Mouse (Mus musculus): ENCODE measurements around the gene Tap1.
"Not testable (repeated sequence)": the region's sequence is repeated elsewhere in the genome, so short reads cannot be mapped to it uniquely, and the experiment has no call there.

Gene Tap1

DNA sequence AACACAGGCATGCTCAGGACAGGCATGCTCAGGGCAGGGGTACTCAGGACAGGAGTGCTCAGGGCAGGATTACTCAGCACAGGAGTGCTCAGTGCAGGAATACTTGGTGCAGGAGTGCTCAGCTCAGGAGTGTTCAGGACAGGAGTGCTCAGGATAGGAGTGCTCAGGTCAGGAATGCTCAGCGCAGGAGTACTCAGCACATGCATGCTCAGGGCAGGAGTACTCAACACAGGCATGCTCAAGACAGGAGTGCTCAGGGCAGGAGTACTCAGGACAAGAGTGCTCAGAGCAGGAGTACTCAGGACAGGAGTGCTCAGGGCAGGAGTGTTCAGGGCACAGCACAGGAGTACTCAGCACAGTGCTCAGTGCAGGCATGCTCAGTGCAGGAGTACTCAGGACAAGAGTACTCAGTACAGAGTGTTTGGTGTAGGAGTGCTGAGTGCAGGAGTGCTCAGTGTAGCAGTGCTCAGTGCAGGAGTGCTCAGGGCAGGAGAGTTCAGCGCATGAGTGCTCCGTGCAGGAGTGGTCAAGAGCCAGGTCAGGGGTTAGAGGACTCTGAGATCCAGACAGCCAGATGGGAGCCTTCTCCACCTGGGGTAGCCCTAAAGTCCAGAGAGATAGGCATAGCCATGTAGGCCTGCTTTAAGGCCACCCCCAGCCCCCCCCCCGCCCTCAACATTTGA lies 15.5 kb downstream of the Tap1 start:
- in situ Hi-C loops (cut with MboI, MseI), result no loop called here

DNA sequence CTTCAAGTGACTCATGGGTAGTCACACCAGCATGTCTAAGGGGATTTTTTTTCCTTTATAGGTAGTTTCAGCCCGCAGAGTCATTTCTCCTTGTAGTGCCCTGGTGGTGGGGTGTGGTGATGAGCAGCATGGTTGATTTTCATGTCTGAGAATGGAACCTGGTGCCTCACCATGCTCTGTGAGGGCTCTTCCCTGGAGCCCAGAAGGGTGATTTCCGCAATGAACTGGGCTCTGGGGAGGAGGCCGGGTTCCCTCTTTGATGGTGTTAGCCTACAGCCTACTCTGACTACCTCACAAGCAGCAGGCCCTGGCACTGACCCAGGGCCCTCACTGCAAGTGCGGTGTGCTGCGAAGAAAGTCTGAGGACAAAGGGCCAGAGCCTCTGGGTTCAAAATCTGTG lies 16.1 kb downstream of the Tap1 start, which contains the start of gene Tap2:
Gene Tap2 (plus strand): TSS at position 84 of the 400 bp plus-strand sequence.
- in situ Hi-C loops (cut with MboI, MseI), result no loop called here

DNA sequence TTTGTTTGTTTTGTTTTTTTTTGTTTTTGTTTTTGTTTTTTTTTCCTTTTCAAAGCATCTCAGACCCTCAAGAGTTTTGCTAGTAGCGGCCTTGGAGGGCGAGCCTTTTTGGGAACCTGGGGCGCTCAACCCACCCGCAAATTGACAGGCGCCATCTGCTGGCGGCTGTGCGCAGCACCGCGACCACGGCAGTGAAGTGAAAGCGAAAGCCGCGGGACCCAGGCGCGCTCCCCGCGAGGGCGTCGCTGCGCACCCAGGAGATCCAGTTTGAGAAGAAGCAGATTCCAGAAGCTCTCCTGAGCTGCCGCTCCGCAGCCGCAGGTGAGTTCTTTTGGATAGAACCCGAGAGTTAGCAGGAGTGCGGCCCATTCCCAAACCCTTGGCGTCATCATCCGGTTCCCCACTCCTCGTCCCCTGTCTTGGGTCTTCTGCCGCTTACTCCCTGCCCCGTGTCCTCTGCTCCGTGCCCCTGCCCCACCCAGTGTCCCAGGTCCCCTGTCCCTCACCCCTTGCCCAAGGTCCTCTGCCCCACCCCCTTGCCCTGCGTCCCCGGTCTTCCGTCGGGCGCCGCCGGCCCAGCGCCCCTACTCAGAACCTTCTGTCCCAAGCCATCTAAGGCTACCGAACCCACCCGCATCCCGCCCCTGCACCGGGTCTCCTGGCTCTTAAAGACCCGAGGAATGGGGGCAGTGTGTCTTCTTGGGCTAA lies 17.1 kb downstream of the Tap1 start:
- in situ Hi-C loops (cut with MboI, MseI), result no loop called here

DNA sequence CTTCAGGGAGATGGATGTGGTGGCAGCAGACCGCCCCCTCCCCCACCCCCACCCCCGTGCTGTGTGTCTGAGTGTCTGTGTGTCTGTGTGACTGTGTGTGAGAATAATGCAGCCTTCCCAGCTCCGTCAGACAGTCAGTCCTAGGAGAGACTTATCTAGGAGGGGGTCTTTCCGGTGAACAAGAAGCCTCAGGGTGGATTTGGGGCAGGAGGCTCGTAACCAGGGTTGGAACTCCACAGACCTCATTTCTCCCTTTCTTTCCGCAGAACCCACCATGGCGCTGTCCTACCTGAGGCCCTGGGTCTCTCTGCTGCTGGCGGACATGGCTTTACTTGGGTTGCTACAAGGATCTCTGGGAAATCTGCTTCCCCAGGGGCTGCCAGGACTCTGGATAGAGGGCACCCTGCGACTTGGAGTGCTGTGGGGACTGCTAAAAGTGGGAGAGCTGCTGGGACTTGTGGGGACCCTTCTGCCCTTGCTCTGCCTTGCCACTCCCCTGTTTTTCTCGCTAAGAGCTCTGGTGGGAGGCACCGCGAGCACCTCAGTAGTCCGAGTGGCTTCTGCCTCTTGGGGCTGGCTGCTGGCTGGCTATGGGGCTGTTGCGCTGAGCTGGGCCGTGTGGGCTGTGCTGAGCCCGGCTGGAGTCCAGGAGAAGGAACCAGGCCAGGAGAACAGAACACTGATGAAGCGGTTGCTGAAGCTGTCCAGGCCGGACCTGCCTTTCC lies 17.8 kb downstream of the Tap1 start:
- in situ Hi-C loops (cut with MboI, MseI), result no loop called here

DNA sequence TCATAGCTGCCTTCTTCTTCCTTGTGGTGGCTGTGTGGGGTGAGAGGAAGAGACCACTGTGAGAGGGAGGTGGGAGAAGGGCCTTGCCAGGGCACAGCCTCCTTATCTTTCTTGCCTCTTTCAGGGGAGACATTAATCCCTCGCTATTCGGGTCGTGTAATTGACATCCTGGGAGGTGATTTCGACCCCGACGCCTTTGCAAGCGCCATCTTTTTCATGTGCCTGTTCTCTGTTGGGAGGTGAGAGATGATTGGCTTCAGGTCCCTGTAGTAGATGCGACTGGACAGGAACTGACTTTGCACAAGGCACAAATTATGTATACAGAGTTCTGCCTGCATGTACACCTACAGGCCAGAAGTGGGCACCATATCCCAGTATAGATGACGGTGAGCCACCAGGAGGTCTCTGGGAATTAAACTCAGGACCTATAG lies 18.4 kb downstream of the Tap1 start:
- in situ Hi-C loops (cut with MboI, MseI), result no loop called here

DNA sequence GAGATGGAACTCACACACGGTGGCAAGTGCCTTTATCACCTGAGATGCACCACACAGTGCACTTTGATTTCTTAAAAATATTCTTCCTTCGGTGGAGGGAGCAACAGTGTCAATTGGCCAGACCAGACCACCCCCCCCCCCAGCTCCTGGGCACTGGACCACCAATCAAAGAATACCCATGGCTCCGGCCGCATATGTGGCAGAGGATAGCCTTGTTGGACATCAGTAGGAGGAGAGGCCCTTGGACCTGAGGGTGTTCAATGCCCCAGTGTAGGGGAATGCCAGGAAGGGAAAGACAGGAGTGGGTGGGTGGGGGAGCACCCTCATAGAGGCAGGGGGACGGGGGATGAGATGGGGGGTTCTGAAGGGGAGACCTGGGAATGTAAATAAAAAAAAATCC lies 19.4 kb downstream of the Tap1 start:
- in situ Hi-C loops (cut with MboI, MseI), result no loop called here

DNA sequence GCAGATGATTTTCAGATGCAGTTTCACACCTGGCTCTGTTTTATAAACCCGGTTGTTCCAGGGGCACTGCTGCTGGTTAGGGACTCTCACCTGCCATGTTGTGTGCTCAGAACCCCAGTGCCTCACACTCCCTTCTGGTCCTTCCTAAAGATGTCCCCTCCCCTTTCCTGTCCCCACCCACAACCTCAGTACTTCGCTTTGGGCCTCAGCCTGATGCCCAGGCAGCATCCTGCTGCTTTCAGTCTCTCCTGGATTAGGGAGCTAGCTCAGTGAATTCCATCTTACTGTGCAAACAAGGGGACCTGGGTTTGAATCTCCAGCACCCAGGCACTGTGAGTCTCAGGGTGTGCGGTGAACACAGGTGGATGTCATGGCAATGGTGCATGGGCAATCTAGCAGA lies 20.1 kb downstream of the Tap1 start:
- in situ Hi-C loops (cut with MboI, MseI), result no loop called here

DNA sequence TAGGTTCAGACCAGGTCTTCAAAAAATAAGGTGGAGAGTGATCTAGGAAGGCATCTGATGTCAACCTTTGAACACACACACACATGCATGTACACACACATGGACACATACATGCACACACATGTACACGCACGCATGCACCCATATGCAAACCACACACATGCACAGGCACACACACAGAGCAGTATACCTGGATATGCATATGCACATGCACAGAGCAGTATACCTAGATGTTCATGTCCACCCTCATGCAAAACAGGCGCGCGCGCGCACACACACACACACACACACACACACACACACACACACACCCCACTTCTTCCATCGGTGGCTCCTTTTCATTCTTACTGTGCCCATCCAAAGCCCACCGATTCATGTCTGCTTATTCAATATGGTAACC lies 20.5 kb downstream of the Tap1 start:
- in situ Hi-C loops (cut with MboI, MseI), result no loop called here

DNA sequence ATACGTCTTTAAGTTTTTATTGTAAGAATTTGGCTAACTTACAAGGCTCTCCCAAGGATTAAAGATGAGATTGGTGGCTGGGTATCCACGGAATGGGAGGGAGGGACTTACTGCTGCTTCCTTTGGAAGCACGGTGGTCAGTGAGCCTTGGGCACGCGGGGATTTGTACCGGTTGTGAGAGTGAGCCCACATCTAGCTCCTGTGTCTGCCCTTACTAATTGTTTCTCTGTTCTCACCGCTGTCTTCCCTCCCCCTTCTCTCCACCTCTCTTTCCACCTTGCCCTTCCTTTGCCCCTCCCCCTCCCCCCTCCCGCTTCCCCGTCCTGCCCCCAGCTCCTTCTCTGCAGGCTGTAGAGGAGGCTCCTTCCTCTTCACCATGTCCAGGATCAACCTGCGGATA lies 21.1 kb downstream of the Tap1 start:
- in situ Hi-C loops (cut with MboI, MseI), result no loop called here

DNA sequence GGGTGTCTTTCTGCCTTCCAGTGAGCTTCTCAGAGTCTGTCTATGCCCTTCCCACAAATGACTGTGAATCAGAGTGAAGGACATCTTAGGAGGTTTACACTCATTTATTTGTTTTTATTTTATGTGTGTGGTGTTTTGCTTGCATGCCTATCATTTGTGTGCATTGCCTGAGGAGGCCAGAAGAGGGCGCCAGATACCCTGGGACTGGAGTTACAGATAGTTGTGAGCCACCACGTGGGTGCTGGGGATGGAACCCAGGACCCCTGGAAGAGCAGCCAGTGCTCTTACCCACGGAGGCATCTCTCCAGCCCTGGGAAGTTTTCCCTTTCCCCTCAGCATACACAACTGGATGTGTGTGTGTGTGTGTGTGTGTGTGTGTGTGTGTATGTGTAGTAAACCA lies 22.3 kb downstream of the Tap1 start:
- in situ Hi-C loops (cut with MboI, MseI), result loop anchor here (5.0 kb wide), 2 partner anchors 37 to 38 kb away; no protein-coding TSS in a partner anchor

DNA sequence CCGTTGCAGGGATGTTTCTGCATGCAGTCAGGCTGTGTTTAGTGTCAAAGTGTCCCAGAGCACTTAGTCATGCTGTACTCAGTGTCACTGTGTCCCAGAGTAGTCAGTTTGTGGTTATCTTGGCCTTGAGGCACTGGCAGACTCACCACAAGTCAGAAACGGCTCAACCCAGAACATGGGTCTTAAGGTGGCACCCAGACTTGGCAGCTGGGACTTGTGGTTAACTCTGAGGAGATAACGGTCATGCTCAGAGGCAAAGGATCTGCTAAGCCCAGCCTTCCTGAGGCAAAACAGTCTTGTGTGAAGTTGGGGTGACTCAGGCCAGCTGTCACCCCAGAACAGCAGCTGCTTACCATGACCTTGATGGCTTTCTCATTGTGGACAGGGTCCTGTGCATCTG lies 23.2 kb downstream of the Tap1 start:
- in situ Hi-C loops (cut with MboI, MseI), result loop anchor here (5.0 kb wide), 2 partner anchors 37 to 38 kb away; no protein-coding TSS in a partner anchor

DNA sequence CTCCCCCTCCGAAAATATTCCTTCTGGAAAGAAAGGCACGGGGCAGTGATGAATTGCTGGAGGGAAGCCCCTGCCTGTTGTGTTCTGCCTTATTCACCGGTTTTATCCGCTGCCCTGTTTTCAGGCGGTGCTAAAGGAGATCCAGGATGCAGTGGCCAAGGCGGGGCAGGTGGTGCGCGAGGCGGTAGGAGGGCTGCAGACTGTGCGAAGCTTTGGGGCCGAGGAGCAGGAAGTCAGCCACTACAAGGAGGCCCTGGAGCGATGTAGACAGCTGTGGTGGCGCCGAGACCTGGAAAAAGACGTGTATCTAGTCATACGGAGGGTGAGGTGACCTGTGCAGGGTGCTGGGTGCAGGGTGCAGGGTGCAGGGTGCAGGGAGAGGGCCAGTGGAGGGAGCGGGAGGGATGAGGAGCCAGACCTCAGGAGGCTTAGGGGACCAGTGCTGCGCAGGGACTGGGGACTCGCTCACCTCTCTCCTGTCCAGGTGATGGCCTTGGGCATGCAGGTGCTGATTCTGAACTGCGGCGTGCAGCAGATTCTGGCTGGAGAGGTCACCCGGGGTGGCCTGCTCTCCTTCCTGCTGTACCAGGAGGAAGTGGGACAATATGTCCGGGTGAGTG lies 24.5 kb downstream of the Tap1 start:
- in situ Hi-C loops (cut with MboI, MseI), result loop anchor here (5.0 kb wide), 2 partner anchors 35 to 40 kb away; no protein-coding TSS in a partner anchor

DNA sequence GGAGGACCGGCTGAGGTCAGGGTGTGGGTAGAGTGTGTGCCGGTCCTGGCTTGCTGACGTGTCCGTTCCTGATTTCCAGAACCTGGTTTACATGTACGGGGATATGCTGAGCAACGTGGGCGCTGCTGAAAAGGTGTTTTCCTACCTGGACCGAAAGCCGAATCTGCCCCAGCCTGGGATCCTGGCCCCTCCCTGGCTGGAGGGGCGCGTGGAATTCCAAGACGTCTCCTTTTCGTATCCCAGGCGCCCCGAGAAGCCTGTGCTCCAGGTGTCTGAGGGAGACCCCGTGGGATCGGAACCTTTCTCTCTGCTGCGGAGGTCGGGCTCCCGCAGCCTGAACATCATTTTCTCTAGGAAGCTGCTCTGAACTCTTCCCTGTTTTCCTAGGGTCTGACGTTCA lies 26.6 kb downstream of the Tap1 start:
- in situ Hi-C loops (cut with MboI, MseI), result loop anchor here (5.0 kb wide), 2 partner anchors 33 to 42 kb away; no protein-coding TSS in a partner anchor

DNA sequence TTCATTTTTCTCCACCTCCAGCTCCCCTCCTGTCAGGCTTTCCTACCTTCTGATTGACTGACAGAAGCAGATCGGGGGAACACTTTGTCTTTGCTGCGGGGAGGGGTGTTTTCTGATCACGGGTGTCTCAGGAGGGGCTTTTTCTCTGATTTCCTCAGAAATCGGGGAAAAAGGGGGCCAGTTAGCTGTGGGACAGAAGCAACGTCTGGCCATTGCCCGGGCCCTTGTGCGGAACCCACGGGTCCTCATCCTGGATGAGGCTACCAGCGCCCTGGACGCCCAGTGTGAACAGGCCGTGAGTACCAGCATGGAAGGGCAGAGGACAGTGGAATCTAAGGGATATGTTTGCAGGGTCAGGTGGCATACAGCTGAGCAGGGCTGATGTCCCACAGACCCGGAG lies 27.8 kb downstream of the Tap1 start:
- in situ Hi-C loops (cut with MboI, MseI), result no loop called here

DNA sequence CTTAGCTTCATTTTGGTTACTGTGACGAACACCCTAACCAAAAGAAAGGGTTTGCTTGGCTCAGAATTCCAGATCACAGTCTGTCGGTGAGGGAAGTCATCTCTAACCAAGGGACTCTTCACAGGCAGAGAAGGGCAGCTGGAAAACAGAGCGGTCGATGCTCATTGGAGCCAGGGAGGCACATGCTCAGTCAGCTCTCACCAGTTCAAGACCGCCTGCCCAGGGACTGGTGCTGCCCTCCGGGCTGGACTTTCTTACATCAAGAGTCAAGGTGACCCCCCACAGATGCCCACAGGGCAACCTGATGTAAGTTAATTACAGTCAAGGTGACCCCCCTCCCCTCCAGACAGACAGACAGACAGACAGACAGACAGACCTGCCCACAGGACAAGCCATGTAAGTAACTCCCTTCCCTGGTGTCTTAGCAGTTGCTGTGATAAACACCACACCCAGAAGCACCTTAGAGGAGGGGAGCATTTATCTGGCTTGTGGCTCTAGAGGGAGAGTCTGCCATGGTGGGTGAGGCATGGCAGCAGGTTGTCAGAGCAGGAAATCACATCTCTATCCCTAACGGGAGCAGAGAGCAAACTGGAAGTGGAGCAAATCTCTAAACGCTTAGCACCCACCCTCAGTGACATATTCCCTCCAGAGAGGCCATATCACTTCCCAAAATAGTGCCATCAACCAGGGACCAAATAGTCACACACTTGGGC lies 30.0 kb downstream of the Tap1 start:
- in situ Hi-C loops (cut with MboI, MseI), result no loop called here

DNA sequence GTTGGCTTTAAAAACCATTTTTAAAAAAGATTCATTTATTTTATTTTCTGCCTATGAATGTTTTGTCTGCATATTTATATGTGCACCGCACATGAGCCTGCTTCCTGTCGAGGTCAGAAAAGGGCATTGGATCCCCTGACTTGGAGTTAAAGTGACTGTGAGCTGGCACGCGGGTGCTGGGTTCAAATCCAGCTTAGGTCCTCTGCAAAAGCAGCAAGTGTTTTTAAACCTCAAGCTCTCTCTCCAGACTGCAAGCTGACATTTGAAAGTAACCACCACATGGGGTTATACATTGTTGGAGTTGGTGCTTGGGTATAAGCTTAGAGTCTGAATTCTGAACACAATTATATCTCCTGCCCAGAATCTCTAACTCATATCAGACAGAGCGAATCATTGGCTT lies 30.6 kb downstream of the Tap1 start:
- in situ Hi-C loops (cut with MboI, MseI), result no loop called here

DNA sequence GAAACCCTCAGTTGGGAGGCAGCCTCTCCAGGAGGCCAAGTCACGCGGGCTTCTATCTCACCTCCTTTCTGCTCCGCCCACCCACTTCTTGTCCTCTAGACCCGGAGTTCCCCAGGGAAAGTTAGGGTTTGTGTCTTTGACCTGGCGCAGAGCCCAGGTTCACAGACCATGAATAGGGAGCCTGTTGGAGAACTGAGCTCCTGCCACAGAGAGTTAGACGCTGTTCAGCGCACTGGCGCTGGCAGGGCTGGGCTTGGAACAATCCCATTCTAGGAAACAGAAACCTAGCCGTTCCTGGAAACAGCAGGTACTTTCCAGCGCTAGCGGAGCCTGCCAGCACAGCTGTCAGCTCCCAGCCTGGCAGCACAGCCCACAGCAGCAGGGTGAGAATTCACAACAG lies 31.3 kb downstream of the Tap1 start:
- in situ Hi-C loops (cut with MboI, MseI), result no loop called here

DNA sequence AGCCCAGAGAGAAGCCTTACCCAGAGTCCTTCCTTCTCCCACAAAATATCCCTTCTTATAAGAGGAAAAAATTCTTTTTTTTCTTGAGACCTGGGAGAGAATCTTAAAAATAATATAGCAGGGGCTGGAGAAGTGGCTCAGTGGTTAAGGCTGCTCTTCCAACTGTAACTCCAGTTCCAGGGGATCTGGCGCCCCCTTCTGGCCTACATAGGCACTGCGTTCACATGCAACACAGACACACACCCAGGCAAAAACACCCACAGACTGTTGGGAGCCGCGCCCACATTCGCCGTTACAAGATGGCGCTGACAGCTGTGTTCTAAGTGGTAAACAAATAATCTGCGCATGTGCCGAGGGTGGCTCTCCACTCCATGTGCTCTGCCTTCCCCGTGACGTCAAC lies 31.7 kb downstream of the Tap1 start:
- in situ Hi-C loops (cut with MboI, MseI), result not testable (repeated sequence)

DNA sequence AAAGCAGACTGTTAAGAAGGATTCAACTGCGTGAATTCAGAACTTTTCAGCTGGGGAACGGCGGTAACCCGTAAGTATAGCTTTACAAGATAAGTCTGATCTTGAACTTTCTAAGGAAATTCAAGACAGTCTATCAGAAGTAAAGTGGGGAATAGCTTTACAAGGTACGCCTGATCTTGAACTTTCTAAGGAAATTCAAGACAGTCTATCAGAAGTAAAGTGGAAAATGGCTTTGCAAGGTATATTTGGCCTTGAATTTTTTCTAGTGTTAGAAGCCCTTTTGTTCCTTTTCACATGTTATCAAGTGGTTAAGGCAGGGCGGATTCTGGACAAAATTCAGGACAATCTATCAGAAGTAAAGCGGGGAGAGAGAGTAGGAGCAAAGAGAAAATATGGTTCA lies 32.4 kb downstream of the Tap1 start:
- in situ Hi-C loops (cut with MboI, MseI), result not testable (repeated sequence)

DNA sequence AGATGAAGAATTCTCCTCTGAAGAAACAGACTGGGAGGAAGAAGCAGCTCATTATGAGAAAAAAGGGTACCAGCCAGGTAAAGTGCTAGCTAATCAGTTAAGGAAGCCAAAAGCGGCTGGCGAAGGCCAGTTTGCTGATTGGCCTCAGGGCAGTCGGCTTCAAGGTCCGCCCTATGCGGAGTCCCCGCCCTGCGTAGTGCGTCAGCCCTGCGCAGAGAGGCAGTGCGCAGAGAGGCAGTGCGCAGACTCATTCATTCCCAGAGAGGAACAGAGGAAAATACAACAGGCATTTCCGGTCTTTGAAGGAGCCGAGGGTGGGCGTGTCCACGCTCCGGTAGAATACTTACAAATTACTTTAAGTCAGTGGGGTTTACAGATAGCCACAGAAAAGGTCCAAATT lies 33.0 kb downstream of the Tap1 start:
- in situ Hi-C loops (cut with MboI, MseI), result not testable (repeated sequence)

DNA sequence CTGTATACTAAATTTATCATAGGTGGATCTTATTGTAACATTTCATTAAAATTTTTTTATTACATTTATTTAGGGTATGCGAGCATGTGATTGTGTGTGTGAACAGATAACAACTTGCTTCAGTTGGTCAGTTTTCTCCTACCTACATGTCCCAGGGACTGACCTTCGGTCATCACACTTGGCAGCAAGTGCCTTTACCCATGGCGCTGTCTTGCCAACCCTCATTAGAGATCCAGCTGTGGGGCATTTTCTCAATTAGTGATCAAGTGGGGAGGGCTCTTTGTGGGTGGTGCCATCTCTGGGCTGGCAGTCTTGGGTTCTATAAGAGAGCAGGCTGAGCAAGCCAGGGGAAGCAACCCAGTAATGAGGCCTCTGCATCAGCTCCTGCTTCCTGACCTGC lies 37.5 kb downstream of the Tap1 start:
- in situ Hi-C loops (cut with MboI, MseI), result no loop called here
